In genomic region chr19:34636933-34637557, GRCm38 (mm10) we compare ENCODE assay signal across 8 mouse cellular contexts. TPM values are rescaled to one million over a fixed set of nuclear protein-coding genes. Genes with fewer than 3 reads are reported as not detected.
DNase-seq lines count a peak whose midpoint lies in the region; ATAC-seq and TF ChIP-seq lines count a peak whose summit lies in the region.

No protein-coding gene starts in this region.

- ATAC-seq in forebrain, embryonic 15.5 days (replicated peaks) = peak; percentile 83
- peak; percentile 71 for ATAC-seq in hindbrain, embryonic 11.5 days (ENCODE audit: low FRiP score)
- ATAC-seq in neutrophil, adult 5-6 weeks (ENCODE audit: extremely low read depth, insufficient number of reproducible peaks, low FRiP score, poor library complexity, severe bottlenecking) = peak; percentile 70

- TF ChIP-seq POLR2A in bone marrow, adult 2 months (IDR thresholded peaks at IDR 0.05; ENCODE audit: borderline replicate concordance, control insufficient read depth, low read depth, low read length) = no peak
- TF ChIP-seq POLR2A in lung, adult 2 months (IDR thresholded peaks at IDR 0.05; ENCODE audit: borderline replicate concordance, extremely low read depth, low read depth, low read length) = no peak

- no peaks in the 10 kb centered on the region for H3K36me3 ChIP-seq in forebrain, embryonic 15.5 days
- no peaks in the 10 kb centered on the region for H3K36me3 ChIP-seq in hindbrain, embryonic 11.5 days (ENCODE audit: control insufficient read depth, insufficient read depth, low read length)

- H3K9me3 ChIP-seq in forebrain, embryonic 15.5 days = no peaks in the 10 kb centered on the region
- no peaks in the 10 kb centered on the region for H3K9me3 ChIP-seq in hindbrain, embryonic 11.5 days (ENCODE audit: control insufficient read depth, low read length)

- TF ChIP-seq CTCF in bone marrow, adult 2 months (IDR thresholded peaks at IDR 0.05; ENCODE audit: control insufficient read depth, insufficient read depth, low read length) = peak; percentile 67
- peak; percentile 76 for TF ChIP-seq CTCF in lung, adult 2 months (IDR thresholded peaks at IDR 0.05; ENCODE audit: insufficient read depth, low read length)

- peak; percentile 52 for DNase-seq in ES-CJ7 (ENCODE audit: low read depth, low spot score)
- DNase-seq in hindbrain, embryonic 11.5 days (ENCODE audit: low spot score) = peak; percentile 64
- DNase-seq in layer of hippocampus, adult 8-10 months (ENCODE audit: low spot score in 2 of 2) = peak; percentile 27 to 58
- DNase-seq in lung, adult 2 months = peak; percentile 65
- peak; percentile 31 to 46 for DNase-seq in thymus, postnatal 36 days

- H3K4me3 ChIP-seq in bone marrow, adult 2 months (replicated peaks; ENCODE audit: control insufficient read depth, low read depth, low read length) = no peak overlapping the region
- H3K4me3 ChIP-seq in forebrain, embryonic 15.5 days = no peak overlapping the region
- no peak overlapping the region for H3K4me3 ChIP-seq in hindbrain, embryonic 11.5 days (ENCODE audit: low read depth, low read length)
- H3K4me3 ChIP-seq in lung, adult 2 months (replicated peaks; ENCODE audit: extremely low read depth, low read depth, low read length) = no peak overlapping the region

- H3K27ac ChIP-seq in bone marrow, adult 2 months (ENCODE audit: control insufficient read depth, insufficient read depth, low read depth, low read length, poor library complexity) = no peak overlapping the region
- H3K27ac ChIP-seq in forebrain, embryonic 15.5 days (replicated peaks) = no peak overlapping the region
- no peak overlapping the region for H3K27ac ChIP-seq in hindbrain, embryonic 11.5 days (ENCODE audit: low read depth, low read length)

- H3K9ac ChIP-seq in forebrain, embryonic 15.5 days (replicated peaks) = no peak overlapping the region
- H3K9ac ChIP-seq in hindbrain, embryonic 11.5 days (ENCODE audit: low read depth, low read length) = no peak overlapping the region

- WGBS in bone marrow, adult 2 months = 20% methylated on average over 3 of the region's 3 CpGs
- 12% methylated on average over 3 of the region's 3 CpGs for WGBS in forebrain, embryonic 15.5 days
- WGBS in hindbrain, embryonic 11.5 days = 14% methylated on average over 3 of the region's 3 CpGs
- WGBS in lung, adult 2 months = 9% methylated on average over 3 of the region's 3 CpGs

- no peaks in the 10 kb centered on the region for H3K27me3 ChIP-seq in forebrain, embryonic 15.5 days
- H3K27me3 ChIP-seq in hindbrain, embryonic 11.5 days (ENCODE audit: control insufficient read depth, insufficient read depth, low read length) = no peaks in the 10 kb centered on the region

- no peak overlapping the region for H3K4me2 ChIP-seq in forebrain, embryonic 15.5 days (replicated peaks)
- no peak overlapping the region for H3K4me2 ChIP-seq in hindbrain, embryonic 11.5 days (replicated peaks; ENCODE audit: low read depth, low read length)

- H3K4me1 ChIP-seq in bone marrow, adult 2 months (ENCODE audit: control insufficient read depth, insufficient read depth, low read length) = no peaks in the 10 kb centered on the region; the same call in 1 of the 2 replicates
- H3K4me1 ChIP-seq in forebrain, embryonic 15.5 days = no peaks in the 10 kb centered on the region
- no peaks in the 10 kb centered on the region for H3K4me1 ChIP-seq in hindbrain, embryonic 11.5 days (replicated peaks; ENCODE audit: control insufficient read depth, insufficient read depth, low read length)
- H3K4me1 ChIP-seq in lung, adult 2 months (ENCODE audit: control insufficient read depth, insufficient read depth, low read length) = peaks cover 15% of the 10 kb centered on the region

RNA-seq across cellular contexts. Expression of gene Ifit1bl2, which starts 3.5 kb away (rescaled TPM):
- 0.47 and 1.7 TPM in 2 replicates for polyA plus RNA-seq in bone marrow, adult 2 months (2011; ENCODE audit: insufficient read depth, insufficient read length, low replicate concordance, missing spikeins)
- 0.11 and 0.20 TPM in 2 replicates for polyA plus RNA-seq in forebrain, embryonic 15.5 days (2015; fragmentation: Nextera tagmentation; extraction: Ambion mirVana)
- 0.07 and 0.19 TPM in 2 replicates for polyA plus RNA-seq in hindbrain, embryonic 11.5 days (2014; fragmentation: Nextera tagmentation; extraction: Ambion mirVana)
- total RNA-seq in layer of hippocampus, adult 8-10 months (2022) = under 1 TPM; 0.54 to 0.70 (median 0.57) TPM
- 0.25 and 0.30 TPM in 2 replicates for polyA plus RNA-seq in lung, adult 2 months (2012; rRNA removed)
- 24.3 and 27.7 TPM in 2 replicates for total RNA-seq in neutrophil, adult 5-6 weeks (2017)

RNA-seq across cellular contexts. Expression of gene Ifit1, which starts 3.6 kb away (rescaled TPM):
- 10.6 and 11.2 TPM in 2 replicates for polyA plus RNA-seq in bone marrow, adult 2 months (2011; ENCODE audit: insufficient read depth, insufficient read length, low replicate concordance, missing spikeins)
- 0.13 and 0.18 TPM in 2 replicates for polyA plus RNA-seq in forebrain, embryonic 15.5 days (2015; fragmentation: Nextera tagmentation; extraction: Ambion mirVana)
- polyA plus RNA-seq in hindbrain, embryonic 11.5 days (2014; fragmentation: Nextera tagmentation; extraction: Ambion mirVana) = 0.08 and 0.36 TPM in 2 replicates
- total RNA-seq in layer of hippocampus, adult 8-10 months (2022) = 1 to 10 TPM in 2 of 4 experiments, under 1 TPM in 2; 0.62 to 3.7 (median 2.1) TPM
- polyA plus RNA-seq in lung, adult 2 months (2012; rRNA removed) = 3.5 and 5.0 TPM in 2 replicates
- total RNA-seq in neutrophil, adult 5-6 weeks (2017) = 36.0 and 37.7 TPM in 2 replicates

RNA-seq across cellular contexts. Expression of gene Ifit3b, which starts 29.3 kb away (rescaled TPM):
- 2.3 and 4.4 TPM in 2 replicates for polyA plus RNA-seq in bone marrow, adult 2 months (2011; ENCODE audit: insufficient read depth, insufficient read length, low replicate concordance, missing spikeins)
- 0.13 and 0.20 TPM in 2 replicates for polyA plus RNA-seq in forebrain, embryonic 15.5 days (2015; fragmentation: Nextera tagmentation; extraction: Ambion mirVana)
- 0.28 TPM in 1 of 2 replicates, not detected in the other for polyA plus RNA-seq in hindbrain, embryonic 11.5 days (2014; fragmentation: Nextera tagmentation; extraction: Ambion mirVana)
- total RNA-seq in layer of hippocampus, adult 8-10 months (2022) = 1 to 10 TPM; 2.5 to 8.8 (median 4.8) TPM
- polyA plus RNA-seq in lung, adult 2 months (2012; rRNA removed) = 2.1 and 4.5 TPM in 2 replicates
- 46.0 and 50.7 TPM in 2 replicates for total RNA-seq in neutrophil, adult 5-6 weeks (2017)

RNA-seq across cellular contexts. Expression of gene Ifit1bl1, which starts 35.3 kb away (rescaled TPM):
- polyA plus RNA-seq in bone marrow, adult 2 months (2011; ENCODE audit: insufficient read depth, insufficient read length, low replicate concordance, missing spikeins) = 0.47 and 0.77 TPM in 2 replicates
- polyA plus RNA-seq in forebrain, embryonic 15.5 days (2015; fragmentation: Nextera tagmentation; extraction: Ambion mirVana) = 0.39 and 0.41 TPM in 2 replicates
- 0.25 and 0.42 TPM in 2 replicates for polyA plus RNA-seq in hindbrain, embryonic 11.5 days (2014; fragmentation: Nextera tagmentation; extraction: Ambion mirVana)
- 1 to 10 TPM; 1.3 to 2.1 (median 1.6) TPM for total RNA-seq in layer of hippocampus, adult 8-10 months (2022)
- polyA plus RNA-seq in lung, adult 2 months (2012; rRNA removed) = 0.78 and 1.1 TPM in 2 replicates
- total RNA-seq in neutrophil, adult 5-6 weeks (2017) = 40.4 and 41.9 TPM in 2 replicates

RNA-seq across cellular contexts. Expression of gene Ifit3, which starts 53.7 kb away (rescaled TPM):
- 10.9 and 11.4 TPM in 2 replicates for polyA plus RNA-seq in bone marrow, adult 2 months (2011; ENCODE audit: insufficient read depth, insufficient read length, low replicate concordance, missing spikeins)
- polyA plus RNA-seq in forebrain, embryonic 15.5 days (2015; fragmentation: Nextera tagmentation; extraction: Ambion mirVana) = 1.1 and 1.3 TPM in 2 replicates
- polyA plus RNA-seq in hindbrain, embryonic 11.5 days (2014; fragmentation: Nextera tagmentation; extraction: Ambion mirVana) = 0.15 and 0.19 TPM in 2 replicates
- total RNA-seq in layer of hippocampus, adult 8-10 months (2022) = 10 to 100 TPM in 2 of 4 experiments, 1 to 10 TPM in 2; 4.1 to 20.9 (median 10.0) TPM
- polyA plus RNA-seq in lung, adult 2 months (2012; rRNA removed) = 7.2 and 14.0 TPM in 2 replicates
- total RNA-seq in neutrophil, adult 5-6 weeks (2017) = 102 and 104 TPM in 2 replicates
